Mouse (Mus musculus) hindbrain, embryonic 15.5 days (tissue): ENCODE measurements at regions not wholly inside any gene's neighbourhood (a gene's known extent, or its start where the extent isn't known, plus 50 kb on each side); places are given as distances from the start of the nearest gene placed in this dataset.

Source experiments
- ATAC-seq: fragments of 200-750 bp; cut with Nextera tagmentation; 2 replicates; pipeline ENCODE4 v1.8.0; 2017; ENCODE audit warnings: low read depth, moderate number of reproducible peaks, moderate TSS enrichment; ENCODE audit not compliant: low FRiP score
- H3K27ac ChIP-seq: fragments of 300-500 bp; sonication (generic); replicated peaks from 2 replicates; pipeline ENCODE4 v1.5.1; 2015; ENCODE audit warnings: mild to moderate bottlenecking, inconsistent platforms
- H3K27me3 ChIP-seq: fragments of 300-500 bp; sonication (generic); 2 replicates; pipeline ENCODE4 v1.6.1; 2015; ENCODE audit warnings: control low read depth, inconsistent platforms
- H3K36me3 ChIP-seq: fragments of 300-500 bp; sonication (generic); 2 replicates; pipeline ENCODE4 v1.6.1; 2015; ENCODE audit warnings: control low read depth, inconsistent platforms
- H3K4me1 ChIP-seq: fragments of 300-500 bp; sonication (generic); replicated peaks from 2 replicates; pipeline ENCODE4 v1.6.1; 2015; ENCODE audit warnings: control low read depth, inconsistent platforms
- H3K4me2 ChIP-seq: fragments of 300-500 bp; sonication (generic); 2 replicates; pipeline ENCODE4 v1.6.1; 2015; ENCODE audit warnings: moderate library complexity, mild to moderate bottlenecking, inconsistent platforms
- H3K4me3 ChIP-seq: fragments of 300-500 bp; sonication (generic); 2 replicates; pipeline ENCODE4 v1.5.1; 2015; ENCODE audit warnings: mild to moderate bottlenecking, inconsistent platforms
- H3K9ac ChIP-seq: fragments of 300-500 bp; sonication (generic); 2 replicates; pipeline ENCODE4 v1.6.1; 2015; ENCODE audit warnings: inconsistent platforms
- H3K9me3 ChIP-seq: fragments of 300-500 bp; sonication (generic); 2 replicates; pipeline ENCODE4 v1.6.1; 2016; ENCODE audit warnings: control low read depth, inconsistent platforms
- WGBS: fragments of 180-500 bp; shearing (Covaris S2); methylation state at CpG from one replicate; pipeline ENCODE4 v1.1.7; 2015; 5-methylcytosine and 5-hydroxymethylcytosine counted together

DNA sequence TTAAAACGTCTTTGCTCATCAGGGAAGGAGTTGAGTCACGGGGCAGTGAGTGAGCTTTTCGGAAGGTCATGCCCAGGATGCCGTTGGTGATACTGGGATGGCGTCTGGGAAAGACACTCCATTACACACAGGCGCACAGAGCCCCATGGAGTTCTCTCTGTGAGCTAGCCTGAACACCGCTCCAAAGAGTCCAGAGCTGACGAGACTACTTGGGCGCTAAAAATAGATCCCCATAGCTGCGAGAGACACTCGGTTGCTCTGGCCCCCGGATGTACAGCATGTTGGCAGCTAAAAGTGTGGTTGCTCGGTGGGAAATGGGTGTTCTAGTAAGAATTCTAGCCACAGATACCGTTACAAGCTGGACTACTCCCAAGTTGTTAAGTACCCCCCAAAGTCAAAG lies 306.5 kb upstream of the Pabpc6 start:
- Histone ChIP-seq H3K36me3 (no peaks in the 10 kb centered on the region), H3K4me2 (no peak overlapping the region), H3K4me1 (peaks cover 4% of the 10 kb centered on the region), H3K4me3 (no peak overlapping the region), H3K9me3 (no peaks in the 10 kb centered on the region), H3K27me3 (no peaks in the 10 kb centered on the region), H3K27ac (no peak overlapping the region), H3K9ac (no peak overlapping the region)
- 84% methylated on average over 14 of the region's 14 CpGs for WGBS
- no peak for ATAC-seq

DNA sequence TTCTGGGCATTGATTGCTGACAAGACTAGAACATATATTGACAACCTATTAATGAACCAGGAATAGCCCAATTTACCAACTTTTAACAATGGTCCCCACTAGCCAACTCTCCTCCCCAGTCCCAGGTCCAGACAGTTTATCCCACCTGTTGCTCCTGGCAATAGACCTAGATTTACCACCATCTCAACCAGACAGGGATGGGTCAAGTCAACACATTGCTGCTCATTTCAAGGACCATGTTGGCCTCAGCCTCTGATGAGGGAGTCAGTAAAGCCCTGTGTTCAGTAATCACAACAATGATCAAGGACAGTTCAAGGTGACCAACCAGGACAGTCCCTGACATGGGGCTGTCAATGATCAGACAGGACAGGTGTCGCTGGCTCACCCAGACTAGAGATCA lies 305.6 kb upstream of the Pabpc6 start:
- H3K9me3 ChIP-seq, result no peaks in the 10 kb centered on the region
- no peak for ATAC-seq
- no peaks in the 10 kb centered on the region for H3K27me3 ChIP-seq
- no peak overlapping the region for H3K4me2 ChIP-seq
- no peak overlapping the region for H3K4me3 ChIP-seq
- no peaks in the 10 kb centered on the region for H3K36me3 ChIP-seq
- H3K27ac ChIP-seq, result no peak overlapping the region
- WGBS, result 97% methylated on average over 1 of the region's 1 CpGs
- peaks cover 4% of the 10 kb centered on the region for H3K4me1 ChIP-seq
- H3K9ac ChIP-seq, result no peak overlapping the region

DNA sequence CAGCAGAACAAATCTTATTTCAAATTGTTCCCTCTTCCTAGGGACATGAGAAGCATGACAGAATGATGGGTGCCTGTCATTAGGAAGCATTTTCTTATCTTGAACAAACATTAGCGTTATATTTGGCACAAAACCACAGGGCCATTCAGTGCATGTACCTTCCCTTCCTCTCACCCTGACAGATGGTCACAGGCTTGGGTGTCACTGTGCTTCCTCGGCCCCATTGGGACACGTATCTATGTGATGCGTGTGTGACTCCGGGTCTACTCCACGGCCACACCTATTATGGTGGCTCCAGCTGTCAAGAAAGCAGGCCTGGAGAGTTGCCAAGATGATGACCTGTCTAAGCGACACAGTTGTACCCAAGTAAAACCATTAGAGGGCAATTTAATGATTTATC lies 298.5 kb upstream of the Pabpc6 start:
- Histone ChIP-seq H3K4me3 (no peak overlapping the region), H3K9me3 (no peaks in the 10 kb centered on the region), H3K36me3 (no peaks in the 10 kb centered on the region), H3K4me2 (no peak overlapping the region), H3K27ac (no peak overlapping the region), H3K27me3 (no peaks in the 10 kb centered on the region), H3K4me1 (peaks cover 12% of the 10 kb centered on the region), H3K9ac (no peak overlapping the region)
- 57% methylated on average over 7 of the region's 7 CpGs for WGBS
- ATAC-seq, result no peak

DNA sequence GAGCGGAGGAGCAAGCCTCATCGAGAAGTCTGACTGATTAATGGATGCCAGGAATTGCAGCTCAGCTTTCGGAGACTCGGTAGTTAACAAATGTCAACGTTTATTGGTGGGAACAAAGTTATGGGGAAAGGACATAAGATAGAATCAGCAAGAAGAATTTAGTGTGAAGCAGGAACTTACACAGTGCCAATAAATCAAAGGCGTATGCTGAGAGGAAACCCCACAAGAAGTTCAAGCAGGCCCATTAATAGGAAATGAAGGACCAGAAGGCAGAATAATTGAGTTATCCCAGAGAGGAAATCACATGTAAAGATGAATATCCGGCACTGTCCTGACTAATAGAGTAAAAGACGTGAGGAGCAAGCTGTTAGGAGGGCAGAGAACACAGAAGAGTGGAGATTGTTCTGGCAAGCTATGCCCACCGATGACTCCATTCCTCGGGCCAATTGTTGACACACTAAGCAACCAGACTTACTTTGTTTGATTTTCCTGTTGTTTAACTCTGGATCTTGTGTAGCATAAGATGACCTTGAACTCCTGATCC lies 293.4 kb upstream of the Pabpc6 start:
- H3K9ac ChIP-seq, result no peak overlapping the region
- WGBS, result 79% methylated on average over 10 of the region's 10 CpGs
- no peak overlapping the region for H3K4me3 ChIP-seq
- no peak overlapping the region for H3K27ac ChIP-seq
- no peak for ATAC-seq
- H3K36me3 ChIP-seq, result no peaks in the 10 kb centered on the region
- H3K9me3 ChIP-seq, result no peaks in the 10 kb centered on the region
- no peaks in the 10 kb centered on the region for H3K27me3 ChIP-seq
- no peak overlapping the region for H3K4me2 ChIP-seq
- peaks cover 11% of the 10 kb centered on the region for H3K4me1 ChIP-seq

DNA sequence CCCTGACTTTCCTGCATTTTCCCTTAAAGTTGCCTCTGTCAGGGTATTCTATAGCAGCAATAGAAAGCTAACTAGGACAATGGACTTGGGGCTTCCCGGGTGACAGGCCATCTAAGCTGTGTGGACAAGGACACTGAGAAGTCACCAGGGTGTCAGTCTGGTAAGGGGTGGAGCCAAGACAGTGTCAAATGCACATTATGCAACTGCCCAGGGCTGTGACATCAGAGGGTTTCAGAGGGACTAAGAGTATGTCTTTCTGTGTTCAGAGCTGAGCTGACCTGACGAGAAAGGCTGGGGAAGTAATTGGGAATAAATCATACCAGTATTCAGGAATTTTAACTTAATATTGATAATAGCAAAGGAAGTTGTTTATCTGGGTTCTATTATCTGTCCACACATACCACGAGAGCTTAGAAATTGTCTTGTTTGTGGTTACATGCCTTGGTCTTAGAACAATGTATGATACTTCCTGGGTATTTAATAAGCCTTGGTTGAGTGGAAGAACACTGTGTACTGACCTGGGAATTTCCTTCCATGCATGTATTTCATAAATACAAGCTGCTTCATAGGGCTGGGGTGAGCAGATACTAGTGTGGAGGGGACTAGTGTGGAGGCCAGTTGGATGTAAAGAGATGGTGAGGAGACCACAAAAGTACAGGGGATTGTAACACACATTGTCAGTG lies 279.6 kb upstream of the Pabpc6 start:
- H3K4me2 ChIP-seq, result no peak overlapping the region
- H3K27me3 ChIP-seq, result no peaks in the 10 kb centered on the region
- H3K4me3 ChIP-seq, result no peak overlapping the region
- no peak for ATAC-seq
- no peaks in the 10 kb centered on the region for H3K36me3 ChIP-seq
- H3K9ac ChIP-seq, result no peak overlapping the region
- WGBS, result 69% methylated on average over 3 of the region's 3 CpGs
- no peaks in the 10 kb centered on the region for H3K9me3 ChIP-seq
- no peak overlapping the region for H3K27ac ChIP-seq
- no peaks in the 10 kb centered on the region for H3K4me1 ChIP-seq

DNA sequence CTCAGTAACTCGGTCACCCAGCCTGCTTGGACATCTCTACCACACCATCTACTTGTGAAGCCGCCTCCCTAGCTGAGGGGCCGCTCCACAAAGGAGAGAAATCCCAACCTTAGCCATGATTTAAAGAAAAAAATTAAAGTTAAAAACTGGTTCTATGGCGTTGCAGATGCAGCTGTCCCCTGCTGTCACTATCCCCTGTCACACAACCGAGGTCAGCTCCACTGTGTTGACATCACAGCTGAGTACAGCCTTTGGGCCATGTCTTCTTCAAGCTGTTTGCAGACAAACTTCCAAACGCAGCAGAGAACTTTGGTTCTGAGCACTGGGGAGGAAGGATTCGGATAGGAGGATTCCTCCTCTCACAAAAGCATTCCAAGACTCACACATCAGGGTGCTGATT lies 278.1 kb upstream of the Pabpc6 start:
- Histone ChIP-seq H3K36me3 (no peaks in the 10 kb centered on the region), H3K27me3 (no peaks in the 10 kb centered on the region)
- 90% methylated on average over 7 of the region's 7 CpGs for WGBS

DNA sequence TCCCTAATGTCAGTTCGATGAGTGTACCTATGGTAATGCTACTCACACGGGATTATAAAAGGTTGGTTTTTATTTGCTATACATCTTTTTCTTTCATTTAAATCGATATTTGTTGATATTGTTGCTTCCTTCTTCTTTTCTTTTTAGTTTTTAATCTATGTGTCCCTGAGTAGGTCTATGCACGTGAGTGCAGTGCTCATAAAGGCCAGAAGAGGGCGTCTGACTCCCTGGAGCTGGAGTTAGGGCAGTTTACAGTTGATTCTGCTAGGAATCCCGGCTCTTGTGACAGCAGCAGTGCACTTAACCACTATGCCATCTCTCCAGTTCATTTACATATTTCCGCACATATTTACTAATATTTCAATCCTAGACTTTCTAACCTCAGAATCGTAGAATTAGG lies 275.0 kb upstream of the Pabpc6 start:
- Histone ChIP-seq H3K27ac (no peak overlapping the region), H3K4me2 (no peak overlapping the region), H3K4me1 (no peaks in the 10 kb centered on the region), H3K4me3 (no peak overlapping the region), H3K36me3 (no peaks in the 10 kb centered on the region), H3K27me3 (no peaks in the 10 kb centered on the region), H3K9ac (no peak overlapping the region), H3K9me3 (no peaks in the 10 kb centered on the region)
- WGBS, result 88% methylated on average over 8 of the region's 8 CpGs
- no peak for ATAC-seq

More for the DNA sequence above, 278.1 kb upstream of the Pabpc6 start:
- no peak overlapping the region for H3K4me2 ChIP-seq
- no peak overlapping the region for H3K27ac ChIP-seq
- H3K9ac ChIP-seq, result no peak overlapping the region
- no peaks in the 10 kb centered on the region for H3K4me1 ChIP-seq
- no peak overlapping the region for H3K4me3 ChIP-seq
- H3K9me3 ChIP-seq, result no peaks in the 10 kb centered on the region
- ATAC-seq, result no peak

DNA sequence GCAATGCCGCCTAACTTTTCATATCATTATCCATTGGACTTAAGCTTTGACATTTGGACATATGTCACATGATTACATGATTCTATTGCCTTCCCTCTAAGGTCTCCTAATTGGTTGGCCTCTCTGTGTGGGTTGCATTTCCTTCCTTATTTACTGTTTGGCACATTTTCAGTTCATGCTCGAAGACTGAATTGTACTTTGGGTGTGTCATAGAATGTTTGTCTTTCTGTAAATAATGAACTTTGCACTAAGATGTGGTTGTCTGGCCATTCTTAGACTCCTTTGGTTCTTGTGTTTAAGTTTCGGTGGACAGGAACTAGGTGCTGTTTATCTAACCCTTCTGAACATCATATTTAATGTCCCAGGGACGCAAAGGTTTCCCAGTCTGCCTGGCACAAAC lies 272.7 kb upstream of the Pabpc6 start:
- Histone ChIP-seq H3K36me3 (no peaks in the 10 kb centered on the region), H3K4me3 (no peak overlapping the region), H3K9me3 (no peaks in the 10 kb centered on the region), H3K9ac (no peak overlapping the region), H3K27ac (no peak overlapping the region), H3K4me1 (peaks cover 9% of the 10 kb centered on the region; the same call in 1 of the 2 replicates), H3K27me3 (no peaks in the 10 kb centered on the region), H3K4me2 (no peak overlapping the region)
- 89% methylated on average over 4 of the region's 4 CpGs for WGBS
- ATAC-seq, result no peak

DNA sequence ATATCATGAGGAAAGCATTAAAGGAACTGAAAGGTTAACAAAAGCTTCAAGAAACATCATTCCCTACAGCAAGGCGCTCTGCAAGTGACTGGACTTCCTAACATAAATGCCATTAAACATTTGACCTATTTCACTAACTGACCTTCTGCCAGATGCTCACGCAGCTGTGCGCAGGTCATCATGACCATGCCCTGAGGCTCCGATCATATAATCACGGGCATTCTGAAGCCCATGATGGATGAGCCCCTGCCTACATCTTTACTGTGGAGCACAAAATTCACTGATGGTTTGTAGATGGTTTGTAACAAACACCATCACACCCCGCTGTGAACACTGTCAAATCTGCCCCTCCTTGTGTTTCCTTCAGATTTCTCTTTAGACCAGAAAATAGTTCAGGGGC lies 270.1 kb upstream of the Pabpc6 start:
- 64% methylated on average over 6 of the region's 6 CpGs for WGBS
- Histone ChIP-seq H3K27ac (no peak overlapping the region), H3K4me2 (no peak overlapping the region), H3K9me3 (no peaks in the 10 kb centered on the region), H3K4me3 (no peak overlapping the region), H3K9ac (no peak overlapping the region), H3K36me3 (no peaks in the 10 kb centered on the region), H3K27me3 (no peaks in the 10 kb centered on the region), H3K4me1 (peaks cover 9% of the 10 kb centered on the region; the same call in 1 of the 2 replicates)
- ATAC-seq, result no peak

DNA sequence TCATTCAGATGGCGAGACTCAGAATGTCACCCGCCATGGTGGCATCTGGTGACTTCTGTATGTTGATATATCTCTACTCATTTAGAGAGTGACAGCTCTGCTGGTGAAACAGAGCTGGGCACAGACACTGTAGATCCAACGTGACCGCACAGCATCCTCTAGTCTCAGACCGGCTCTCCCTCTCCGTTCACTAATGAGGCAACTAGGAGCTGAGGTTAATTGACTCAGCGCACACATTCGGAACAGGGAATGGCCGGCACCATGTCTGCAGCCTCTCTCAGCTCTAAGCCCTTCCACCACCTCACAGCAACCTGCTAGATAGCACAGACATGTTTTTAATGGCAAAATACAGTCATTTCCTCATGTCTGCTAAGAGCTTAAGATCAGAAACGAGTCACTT lies 268.9 kb upstream of the Pabpc6 start:
- Histone ChIP-seq H3K9ac (no peak overlapping the region), H3K4me1 (peaks cover 9% of the 10 kb centered on the region; the same call in 1 of the 2 replicates), H3K9me3 (no peaks in the 10 kb centered on the region), H3K27me3 (no peaks in the 10 kb centered on the region), H3K27ac (no peak overlapping the region), H3K4me2 (no peak overlapping the region), H3K36me3 (no peaks in the 10 kb centered on the region), H3K4me3 (no peak overlapping the region)
- no peak for ATAC-seq
- 65% methylated on average over 10 of the region's 10 CpGs for WGBS

DNA sequence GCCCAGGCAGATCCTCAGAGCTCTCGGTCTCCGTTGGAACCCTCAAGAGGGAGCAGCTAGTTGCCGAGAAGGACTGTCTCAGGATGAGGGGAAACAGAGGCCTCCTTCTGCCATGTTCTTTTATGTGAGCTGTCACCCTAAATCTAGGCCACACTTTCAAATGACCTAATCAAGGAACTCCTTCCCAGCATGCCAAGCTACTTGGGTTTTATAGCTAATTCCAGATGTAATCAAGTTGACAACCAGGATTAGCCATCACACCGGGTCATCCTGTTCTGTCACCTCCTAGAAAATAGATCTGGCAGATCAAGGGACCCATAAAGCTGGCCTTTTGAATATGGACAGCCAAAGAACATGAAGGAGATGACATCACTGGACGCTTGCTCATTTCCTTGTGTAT lies 267.7 kb upstream of the Pabpc6 start:
- H3K27me3 ChIP-seq, result no peaks in the 10 kb centered on the region
- no peak for ATAC-seq
- peaks cover 9% of the 10 kb centered on the region; the same call in 1 of the 2 replicates for H3K4me1 ChIP-seq
- 87% methylated on average over 5 of the region's 5 CpGs for WGBS
- H3K9me3 ChIP-seq, result no peaks in the 10 kb centered on the region
- H3K4me3 ChIP-seq, result no peak overlapping the region
- H3K9ac ChIP-seq, result no peak overlapping the region
- H3K4me2 ChIP-seq, result no peak overlapping the region
- no peaks in the 10 kb centered on the region for H3K36me3 ChIP-seq
- H3K27ac ChIP-seq, result no peak overlapping the region

DNA sequence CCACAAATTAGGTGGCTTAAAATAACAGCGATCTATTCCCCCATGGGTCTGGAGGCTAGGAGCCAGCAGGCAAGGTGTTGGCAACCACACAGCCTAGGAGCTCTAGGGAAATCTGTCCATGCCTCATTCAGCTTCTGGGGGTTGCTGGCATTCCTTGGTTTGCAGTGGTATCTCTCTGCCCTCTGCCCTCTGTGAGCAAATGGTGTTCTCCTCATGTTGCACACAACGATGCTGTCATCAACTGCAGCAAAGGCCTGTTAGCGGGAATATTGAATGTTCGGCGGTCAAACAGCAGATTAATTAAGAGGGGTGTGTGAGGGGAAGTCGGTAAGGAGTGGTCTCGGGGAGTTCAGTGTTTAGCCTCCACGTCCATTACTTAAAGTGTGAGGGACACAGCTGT lies 262.7 kb upstream of the Pabpc6 start:
- H3K9me3 ChIP-seq, result no peaks in the 10 kb centered on the region

DNA sequence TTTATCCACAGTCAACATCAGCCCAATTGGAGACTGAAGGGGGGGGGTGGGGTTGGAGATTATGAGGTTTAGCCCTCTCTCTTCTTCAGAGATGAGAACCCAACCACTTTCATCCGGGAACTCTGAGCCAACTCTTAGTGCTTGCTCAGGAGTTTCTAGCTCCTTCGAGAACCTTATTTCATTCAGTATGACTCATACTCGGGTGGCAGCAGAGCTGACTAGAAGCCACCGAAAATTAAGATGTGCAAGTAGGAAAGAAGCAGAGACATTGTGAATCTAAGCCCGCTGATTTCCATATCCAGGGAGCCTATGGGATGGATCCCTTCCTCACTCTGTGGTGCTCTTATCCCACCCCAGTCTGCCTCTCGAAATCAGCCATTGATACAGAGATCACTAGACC lies 262.0 kb upstream of the Pabpc6 start:
- no peaks in the 10 kb centered on the region for H3K36me3 ChIP-seq
- whole genome bisulfite sequencing, result 89% methylated on average over 6 of the region's 6 CpGs
- H3K4me3 ChIP-seq, result no peak overlapping the region
- H3K9ac ChIP-seq, result no peak overlapping the region
- no peaks in the 10 kb centered on the region for H3K27me3 ChIP-seq
- 0 out of 2 replicates have a peak, but pooled peaks cover 9% of the 10 kb centered on the region for H3K4me1 ChIP-seq
- H3K4me2 ChIP-seq, result no peak overlapping the region
- no peak for ATAC-seq
- no peaks in the 10 kb centered on the region for H3K9me3 ChIP-seq
- no peak overlapping the region for H3K27ac ChIP-seq

More for the DNA sequence above, 262.7 kb upstream of the Pabpc6 start:
- Histone ChIP-seq H3K27me3 (no peaks in the 10 kb centered on the region), H3K4me1 (0 out of 2 replicates have a peak, but pooled peaks cover 9% of the 10 kb centered on the region), H3K4me2 (no peak overlapping the region), H3K27ac (no peak overlapping the region), H3K9ac (no peak overlapping the region), H3K36me3 (no peaks in the 10 kb centered on the region), H3K4me3 (no peak overlapping the region)
- no peak for ATAC-seq
- 76% methylated on average over 8 of the region's 8 CpGs for WGBS
